8 mouse cellular contexts compared by ENCODE assay signal in the genomic region with DNA sequence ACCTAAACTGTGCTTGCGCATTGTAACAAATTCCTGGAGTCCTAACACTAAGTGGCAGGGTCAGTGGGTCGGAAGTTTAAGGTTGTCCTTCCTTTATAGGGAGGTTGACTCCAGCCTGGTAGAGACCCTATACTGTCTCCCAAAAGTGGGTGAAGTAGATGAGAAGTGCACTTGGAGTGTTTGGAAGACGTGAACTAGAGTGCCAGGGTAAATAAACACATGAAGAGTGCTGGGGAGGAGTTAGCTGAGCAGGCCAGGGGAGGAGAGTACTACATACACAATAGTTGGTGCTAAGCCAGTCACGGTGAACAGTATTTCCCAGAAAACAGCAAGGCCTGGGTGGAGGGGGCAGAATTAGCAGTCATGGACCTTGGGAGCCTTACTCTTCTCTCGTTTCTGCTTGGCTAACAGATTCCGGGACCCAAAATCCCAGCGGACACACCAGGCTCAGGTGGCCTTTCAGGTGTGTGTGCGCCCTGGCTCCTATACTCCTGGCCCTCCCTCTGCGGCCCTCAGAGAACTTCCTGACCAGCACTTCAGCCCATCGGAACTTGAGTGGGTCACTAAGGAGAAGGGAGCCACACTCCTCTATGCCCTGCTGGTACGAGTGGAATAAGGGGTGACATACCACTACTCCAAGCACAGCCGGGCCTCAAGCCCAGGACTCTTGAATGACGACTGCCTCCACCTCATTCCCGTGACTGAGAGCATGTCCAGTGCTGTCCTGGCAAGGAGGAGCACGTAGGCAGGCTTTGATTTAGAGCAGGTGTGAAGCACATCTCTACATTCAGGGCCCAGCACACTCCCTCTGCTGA. TPM values are rescaled to one million over a fixed set of nuclear protein-coding genes. Genes with fewer than 3 reads are reported as not detected.
DNase-seq lines count a peak whose midpoint lies in the region; ATAC-seq lines count a peak whose summit lies in the region.

No protein-coding gene starts in this region.

- peaks cover 90% of the 10 kb centered on the region for H3K36me3 ChIP-seq in kidney, embryonic 15.5 days
- peaks cover 44% of the 10 kb centered on the region for H3K36me3 ChIP-seq in embryonic facial prominence, embryonic 11.5 days (replicated peaks; ENCODE audit: control insufficient read depth, insufficient read depth, low read depth, low read length)
- H3K36me3 ChIP-seq in limb, embryonic 10.5 days: peaks cover 92% of the 10 kb centered on the region
- H3K36me3 ChIP-seq in midbrain, embryonic 15.5 days (replicated peaks): peaks cover 76% of the 10 kb centered on the region

- no peaks in the 10 kb centered on the region for H3K9me3 ChIP-seq in kidney, embryonic 15.5 days (replicated peaks)
- no peaks in the 10 kb centered on the region for H3K9me3 ChIP-seq in embryonic facial prominence, embryonic 11.5 days (replicated peaks; ENCODE audit: control insufficient read depth, low read length)
- no peaks in the 10 kb centered on the region for H3K9me3 ChIP-seq in limb, embryonic 10.5 days (replicated peaks)
- no peaks in the 10 kb centered on the region for H3K9me3 ChIP-seq in midbrain, embryonic 15.5 days

- peak overlapping the region; percentile 76 for H3K9ac ChIP-seq in kidney, embryonic 15.5 days
- H3K9ac ChIP-seq in embryonic facial prominence, embryonic 11.5 days (replicated peaks; ENCODE audit: low read length): peak overlapping the region; percentile 91
- H3K9ac ChIP-seq in midbrain, embryonic 15.5 days: no peak overlapping the region

- H3K4me3 ChIP-seq in kidney, embryonic 15.5 days (replicated peaks): peak overlapping the region; percentile 72
- peak overlapping the region; percentile 86; the same call in 1 of the 2 replicates for H3K4me3 ChIP-seq in embryonic facial prominence, embryonic 11.5 days (ENCODE audit: low read depth, low read length)
- peak overlapping the region; percentile 81 for H3K4me3 ChIP-seq in limb, embryonic 10.5 days
- H3K4me3 ChIP-seq in midbrain, embryonic 15.5 days: peak overlapping the region; percentile 89

- 75% methylated on average over 15 of the region's 15 CpGs for WGBS in kidney, embryonic 15.5 days
- WGBS in embryonic facial prominence, embryonic 11.5 days: 80% methylated on average over 15 of the region's 15 CpGs
- 77% methylated on average over 15 of the region's 15 CpGs for WGBS in limb, embryonic 10.5 days
- 81% methylated on average over 15 of the region's 15 CpGs for WGBS in midbrain, embryonic 15.5 days

- H3K27ac ChIP-seq in kidney, embryonic 15.5 days: peak overlapping the region; percentile 93; the same call in 1 of the 2 replicates
- no peak overlapping the region for H3K27ac ChIP-seq in embryonic facial prominence, embryonic 11.5 days (replicated peaks; ENCODE audit: low read depth, low read length)
- H3K27ac ChIP-seq in limb, embryonic 10.5 days: peak overlapping the region; percentile 92
- H3K27ac ChIP-seq in midbrain, embryonic 15.5 days: 0 out of 2 replicates have a peak overlapping the region, but pooled peaks have one; percentile 92

- H3K4me2 ChIP-seq in kidney, embryonic 15.5 days: peak overlapping the region; percentile 87
- H3K4me2 ChIP-seq in embryonic facial prominence, embryonic 11.5 days (ENCODE audit: low read depth, low read length): peak overlapping the region; percentile 48
- peak overlapping the region; percentile 99 for H3K4me2 ChIP-seq in midbrain, embryonic 15.5 days

- H3K4me1 ChIP-seq in kidney, embryonic 15.5 days: peaks cover 42% of the 10 kb centered on the region
- H3K4me1 ChIP-seq in embryonic facial prominence, embryonic 11.5 days (ENCODE audit: control insufficient read depth, insufficient read depth, low read length): peaks cover 7% of the 10 kb centered on the region
- H3K4me1 ChIP-seq in limb, embryonic 10.5 days: peaks cover 42% of the 10 kb centered on the region
- H3K4me1 ChIP-seq in midbrain, embryonic 15.5 days: peaks cover 27% of the 10 kb centered on the region

- no peak for ATAC-seq in kidney, embryonic 15.5 days (replicated peaks; ENCODE audit: low FRiP score)
- ATAC-seq in embryonic facial prominence, embryonic 11.5 days (replicated peaks; ENCODE audit: insufficient number of reproducible peaks, low FRiP score, low TSS enrichment, low read depth): 0 out of 2 replicates have a peak, but pooled peaks have one; percentile 4
- peak; percentile 25 for ATAC-seq in midbrain, embryonic 15.5 days (replicated peaks)

- no peaks in the 10 kb centered on the region for H3K27me3 ChIP-seq in kidney, embryonic 15.5 days
- H3K27me3 ChIP-seq in embryonic facial prominence, embryonic 11.5 days (ENCODE audit: control insufficient read depth, insufficient read depth, low read length): no peaks in the 10 kb centered on the region
- H3K27me3 ChIP-seq in limb, embryonic 10.5 days (ENCODE audit: low read depth, poor library complexity, severe bottlenecking): no peaks in the 10 kb centered on the region
- no peaks in the 10 kb centered on the region for H3K27me3 ChIP-seq in midbrain, embryonic 15.5 days (replicated peaks)

- DNase-seq in kidney, adult 8-10 months: no peak
- no peak for DNase-seq in embryonic facial prominence, embryonic 11.5 days (ENCODE audit: low spot score)
- DNase-seq in limb, embryonic 10.5 days (ENCODE audit: low spot score): no peak
- no peak for DNase-seq in cerebellum, adult 18-20 months
- DNase-seq in layer of hippocampus, adult 18-20 months (ENCODE audit: low spot score in 2 of 2): no peak
- no peak for DNase-seq in urinary bladder, postnatal 4 days (ENCODE audit: low spot score in 2 of 2)

RNA-seq across cellular contexts. Expression of gene Gps2, which starts 0.8 kb away (rescaled TPM):
- 77.8 and 86.2 TPM in 2 replicates for polyA plus RNA-seq in kidney, embryonic 15.5 days (2015; fragmentation: Nextera tagmentation; extraction: Ambion mirVana)
- 76.2 and 81.8 TPM in 2 replicates for polyA plus RNA-seq in embryonic facial prominence, embryonic 11.5 days (2014; fragmentation: Nextera tagmentation; extraction: Ambion mirVana)
- polyA plus RNA-seq in limb, embryonic 10.5 days (2016; fragmentation: Nextera tagmentation; extraction: Ambion mirVana): 77.7 and 91.6 TPM in 2 replicates
- 77.6 and 86.6 TPM in 2 replicates for polyA plus RNA-seq in midbrain, embryonic 15.5 days (2015; fragmentation: Nextera tagmentation; extraction: Ambion mirVana)
- total RNA-seq in layer of hippocampus, adult 18-20 months (2021): 10 to 100 TPM; 35.7 to 36.1 TPM

RNA-seq across cellular contexts. Expression of gene Eif5a, which starts 8.8 kb away (rescaled TPM):
- 1,729 and 1,795 TPM in 2 replicates for polyA plus RNA-seq in kidney, embryonic 15.5 days (2015; fragmentation: Nextera tagmentation; extraction: Ambion mirVana)
- polyA plus RNA-seq in embryonic facial prominence, embryonic 11.5 days (2014; fragmentation: Nextera tagmentation; extraction: Ambion mirVana): 2,030 and 2,067 TPM in 2 replicates
- polyA plus RNA-seq in limb, embryonic 10.5 days (2016; fragmentation: Nextera tagmentation; extraction: Ambion mirVana): 3,029 and 3,766 TPM in 2 replicates
- polyA plus RNA-seq in midbrain, embryonic 15.5 days (2015; fragmentation: Nextera tagmentation; extraction: Ambion mirVana): 1,022 and 1,040 TPM in 2 replicates
- total RNA-seq in layer of hippocampus, adult 18-20 months (2021): 100 to 1,000 TPM; 438 to 463 TPM

RNA-seq across cellular contexts. Expression of gene Neurl4, which starts 12.1 kb away (rescaled TPM):
- polyA plus RNA-seq in kidney, embryonic 15.5 days (2015; fragmentation: Nextera tagmentation; extraction: Ambion mirVana): 9.3 and 10.8 TPM in 2 replicates
- 11.5 and 13.8 TPM in 2 replicates for polyA plus RNA-seq in embryonic facial prominence, embryonic 11.5 days (2014; fragmentation: Nextera tagmentation; extraction: Ambion mirVana)
- 12.6 and 13.3 TPM in 2 replicates for polyA plus RNA-seq in limb, embryonic 10.5 days (2016; fragmentation: Nextera tagmentation; extraction: Ambion mirVana)
- 23.2 and 24.2 TPM in 2 replicates for polyA plus RNA-seq in midbrain, embryonic 15.5 days (2015; fragmentation: Nextera tagmentation; extraction: Ambion mirVana)
- total RNA-seq in layer of hippocampus, adult 18-20 months (2021): 100 to 1,000 TPM; 108 to 114 TPM

RNA-seq across cellular contexts. Expression of gene 2810408A11Rik, which starts 12.1 kb away (rescaled TPM):
- polyA plus RNA-seq in kidney, embryonic 15.5 days (2015; fragmentation: Nextera tagmentation; extraction: Ambion mirVana): 12.6 and 13.0 TPM in 2 replicates
- polyA plus RNA-seq in embryonic facial prominence, embryonic 11.5 days (2014; fragmentation: Nextera tagmentation; extraction: Ambion mirVana): 17.6 and 20.7 TPM in 2 replicates
- polyA plus RNA-seq in limb, embryonic 10.5 days (2016; fragmentation: Nextera tagmentation; extraction: Ambion mirVana): 20.2 and 25.8 TPM in 2 replicates
- 11.1 and 11.8 TPM in 2 replicates for polyA plus RNA-seq in midbrain, embryonic 15.5 days (2015; fragmentation: Nextera tagmentation; extraction: Ambion mirVana)
- total RNA-seq in layer of hippocampus, adult 18-20 months (2021): under 1 TPM; 0.17 to 0.58 TPM

RNA-seq across cellular contexts. Expression of gene Acap1, which starts 17.6 kb away (rescaled TPM):
- polyA plus RNA-seq in kidney, embryonic 15.5 days (2015; fragmentation: Nextera tagmentation; extraction: Ambion mirVana): 0.58 and 0.62 TPM in 2 replicates
- 0.56 and 0.60 TPM in 2 replicates for polyA plus RNA-seq in embryonic facial prominence, embryonic 11.5 days (2014; fragmentation: Nextera tagmentation; extraction: Ambion mirVana)
- polyA plus RNA-seq in limb, embryonic 10.5 days (2016; fragmentation: Nextera tagmentation; extraction: Ambion mirVana): 0.93 and 1.7 TPM in 2 replicates
- 0.46 and 0.52 TPM in 2 replicates for polyA plus RNA-seq in midbrain, embryonic 15.5 days (2015; fragmentation: Nextera tagmentation; extraction: Ambion mirVana)
- not detected for total RNA-seq in layer of hippocampus, adult 18-20 months (2021)

Comparison
In these comparisons a context has a peak if more than half of its experiments do, and no peak if none do; other contexts are left out.
1. H3K4me2 ChIP-seq: peak in every context shown above with its lines; median percentile 99 in midbrain, embryonic 15.5 days; 87 in kidney, embryonic 15.5 days; 48 in embryonic facial prominence, embryonic 11.5 days.